In the genomic region with DNA sequence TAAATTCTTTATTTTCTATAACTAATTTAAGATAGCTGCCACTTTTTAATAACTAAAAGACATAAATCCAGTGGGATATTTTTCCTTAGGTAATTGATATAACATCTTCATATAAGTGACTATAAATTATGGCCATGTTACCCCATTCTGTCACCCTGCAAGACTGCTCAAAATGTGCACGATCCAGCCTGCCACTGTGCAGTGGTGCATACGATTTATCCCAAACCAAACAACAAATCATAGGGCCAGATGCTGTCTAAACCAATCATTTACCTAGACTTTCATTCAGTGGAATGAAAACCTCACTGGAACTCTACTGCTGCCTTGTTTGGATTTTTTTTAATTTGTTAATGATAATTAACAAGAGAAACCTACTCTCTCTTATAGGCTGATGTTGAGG, we compare ENCODE assay signal across 20 mouse cellular contexts.
A peak's percentile ranks its signal among the peaks of the same experiment; 100 is the strongest.
DNase-seq lines count a peak whose midpoint lies in the region; ATAC-seq lines count a peak whose summit lies in the region.
"Had no signal": no experiment of that assay in that cellular context is flagged by ENCODE, and none has a peak within 500 bp of the region (broad histone marks: within the 10 kb centered on the region; RNA-seq: fewer than 3 reads in every experiment).

No protein-coding gene starts in this region.

- H3K4me1 ChIP-seq in hindbrain, embryonic 16.5 days (ENCODE audit: control insufficient read depth, insufficient read depth, low read depth, low read length) = no peaks in the 10 kb centered on the region
- H3K4me1 ChIP-seq in hindbrain, embryonic 14.5 days (replicated peaks; ENCODE audit: control insufficient read depth, insufficient read depth, low read length) = 0 out of 2 replicates have a peak, but pooled peaks cover 4% of the 10 kb centered on the region
- no peaks in the 10 kb centered on the region for H3K4me1 ChIP-seq in midbrain, embryonic 11.5 days (ENCODE audit: control insufficient read depth, insufficient read depth, low read length)
- peaks cover 12% of the 10 kb centered on the region; the same call in 1 of the 2 replicates for H3K4me1 ChIP-seq in midbrain, embryonic 13.5 days (replicated peaks)
- H3K4me1 ChIP-seq: forebrain, embryonic 10.5 days; forebrain, embryonic 12.5 days had no signal

- no peak overlapping the region for H3K4me2 ChIP-seq in hindbrain, embryonic 16.5 days (ENCODE audit: low read length)
- no peak overlapping the region for H3K4me2 ChIP-seq in hindbrain, embryonic 14.5 days (replicated peaks)
- H3K4me2 ChIP-seq in midbrain, embryonic 11.5 days = no peak overlapping the region
- H3K4me2 ChIP-seq in midbrain, embryonic 13.5 days (replicated peaks) = no peak overlapping the region
- H3K4me2 ChIP-seq: embryonic facial prominence, embryonic 13.5 days; embryonic facial prominence, embryonic 15.5 days; forebrain, embryonic 12.5 days had no signal

- H3K27ac ChIP-seq in hindbrain, embryonic 16.5 days (ENCODE audit: low read depth, low read length) = no peak overlapping the region
- H3K27ac ChIP-seq in hindbrain, embryonic 14.5 days = no peak overlapping the region
- no peak overlapping the region for H3K27ac ChIP-seq in midbrain, embryonic 11.5 days (ENCODE audit: low read depth, low read length)
- no peak overlapping the region for H3K27ac ChIP-seq in midbrain, embryonic 13.5 days
- H3K27ac ChIP-seq: embryonic facial prominence, embryonic 13.5 days; embryonic facial prominence, embryonic 15.5 days; forebrain, embryonic 10.5 days; forebrain, embryonic 12.5 days had no signal

- no peak overlapping the region for H3K9ac ChIP-seq in hindbrain, embryonic 16.5 days (ENCODE audit: low read depth, low read length)
- no peak overlapping the region for H3K9ac ChIP-seq in hindbrain, embryonic 14.5 days
- no peak overlapping the region for H3K9ac ChIP-seq in midbrain, embryonic 11.5 days (ENCODE audit: low read length)
- H3K9ac ChIP-seq in midbrain, embryonic 13.5 days (replicated peaks) = no peak overlapping the region
- H3K9ac ChIP-seq: embryonic facial prominence, embryonic 13.5 days; embryonic facial prominence, embryonic 15.5 days; forebrain, embryonic 12.5 days had no signal

- H3K36me3 ChIP-seq in hindbrain, embryonic 16.5 days (ENCODE audit: control insufficient read depth, insufficient read depth, low read length) = no peaks in the 10 kb centered on the region
- no peaks in the 10 kb centered on the region for H3K36me3 ChIP-seq in hindbrain, embryonic 14.5 days (replicated peaks; ENCODE audit: control insufficient read depth, insufficient read depth)
- H3K36me3 ChIP-seq in midbrain, embryonic 11.5 days (ENCODE audit: control insufficient read depth, insufficient read depth, low read length) = no peaks in the 10 kb centered on the region
- H3K36me3 ChIP-seq in midbrain, embryonic 13.5 days = no peaks in the 10 kb centered on the region
- H3K36me3 ChIP-seq: embryonic facial prominence, embryonic 13.5 days; embryonic facial prominence, embryonic 15.5 days; forebrain, embryonic 10.5 days; forebrain, embryonic 12.5 days had no signal

- H3K27me3 ChIP-seq in hindbrain, embryonic 16.5 days (replicated peaks; ENCODE audit: control insufficient read depth, insufficient read depth, low read length) = no peaks in the 10 kb centered on the region
- H3K27me3 ChIP-seq in hindbrain, embryonic 14.5 days (ENCODE audit: control insufficient read depth, insufficient read depth, low read length) = no peaks in the 10 kb centered on the region
- no peaks in the 10 kb centered on the region for H3K27me3 ChIP-seq in midbrain, embryonic 11.5 days (ENCODE audit: control insufficient read depth, insufficient read depth, low read length)
- no peaks in the 10 kb centered on the region for H3K27me3 ChIP-seq in midbrain, embryonic 13.5 days
- H3K27me3 ChIP-seq: embryonic facial prominence, embryonic 13.5 days; embryonic facial prominence, embryonic 15.5 days; forebrain, embryonic 12.5 days had no signal

- no peaks in the 10 kb centered on the region for H3K9me3 ChIP-seq in hindbrain, embryonic 16.5 days (ENCODE audit: control insufficient read depth, low read length)
- no peaks in the 10 kb centered on the region for H3K9me3 ChIP-seq in hindbrain, embryonic 14.5 days (ENCODE audit: control insufficient read depth, low read length)
- H3K9me3 ChIP-seq in midbrain, embryonic 11.5 days (ENCODE audit: control insufficient read depth, low read length) = no peaks in the 10 kb centered on the region
- no peaks in the 10 kb centered on the region for H3K9me3 ChIP-seq in midbrain, embryonic 13.5 days
- H3K9me3 ChIP-seq: embryonic facial prominence, embryonic 13.5 days; embryonic facial prominence, embryonic 15.5 days; forebrain, embryonic 10.5 days; forebrain, embryonic 12.5 days had no signal

- no peak overlapping the region for H3K4me3 ChIP-seq in hindbrain, embryonic 16.5 days (ENCODE audit: low read length)
- H3K4me3 ChIP-seq in hindbrain, embryonic 14.5 days (replicated peaks; ENCODE audit: low read length) = no peak overlapping the region
- no peak overlapping the region for H3K4me3 ChIP-seq in midbrain, embryonic 11.5 days (ENCODE audit: low read depth, low read length)
- H3K4me3 ChIP-seq in midbrain, embryonic 13.5 days (replicated peaks) = no peak overlapping the region
- H3K4me3 ChIP-seq: embryonic facial prominence, embryonic 13.5 days; embryonic facial prominence, embryonic 15.5 days; erythroblast, embryonic 14.5 days; forebrain, embryonic 10.5 days; forebrain, embryonic 12.5 days had no signal

- 60% methylated on average over 2 of the region's 2 CpGs for WGBS in hindbrain, embryonic 16.5 days
- 63% methylated on average over 2 of the region's 2 CpGs for WGBS in hindbrain, embryonic 14.5 days
- WGBS in midbrain, embryonic 11.5 days = 87% methylated on average over 2 of the region's 2 CpGs
- 77% methylated on average over 2 of the region's 2 CpGs for WGBS in midbrain, embryonic 13.5 days

- ATAC-seq in hindbrain, embryonic 16.5 days = peak; percentile 66; the same call in 1 of the 2 replicates
- no peak for ATAC-seq in hindbrain, embryonic 14.5 days (ENCODE audit: low FRiP score)
- no peak for ATAC-seq in midbrain, embryonic 11.5 days (ENCODE audit: low FRiP score)
- no peak for ATAC-seq in midbrain, embryonic 13.5 days
- ATAC-seq: forebrain, embryonic 14.5 days had no signal

- no peak for DNase-seq in hindbrain, embryonic 14.5 days (ENCODE audit: low spot score)
- peak; percentile 75 for DNase-seq in midbrain, embryonic 11.5 days (ENCODE audit: low spot score, missing footprints)
- DNase-seq: adrenal gland, adult 2 months; adrenal gland, postnatal 10 days; adrenal gland, postnatal 25 days; cerebellum, adult 11 months; cerebellum, adult 18-20 months; cerebellum, adult 8-10 months; cerebellum, adult 9-11 months; cerebellum, postnatal 14 days; cerebellum, postnatal 36 days; embryo, embryonic 11 days had no signal
